Mouse (Mus musculus): ENCODE results near the gene Ugt1a5. TPM values are rescaled to one million over a fixed set of nuclear protein-coding genes. Genes with fewer than 3 reads are reported as not detected.

Gene Ugt1a5
- total and polyA plus RNA-seq, 2 experiments, result 119 to 159 TPM

GRCm38 (mm10) chr1:88205294-88205922, 39.6 kb downstream of the Ugt1a5 start, which contains the start of gene Dnajb3:
Gene Dnajb3 (minus strand): TSS chr1:88205782.
- DNase-seq (ENCODE audit: extremely low read depth, low read depth, low spot score), result no peak
- peak within 1 kb of the TSS; percentile 54; the same call in 1 of the 2 replicates for H3K4me3 ChIP-seq (ENCODE audit: insufficient read depth, low read depth, low read length)
- peaks cover 12% of the 10 kb centered on the region for H3K4me1 ChIP-seq (ENCODE audit: control insufficient read depth, insufficient read depth, low read length)
- H3K36me3 ChIP-seq (ENCODE audit: control insufficient read depth, insufficient read depth, low read length), result peaks cover 27% of the 10 kb centered on the region
- peak within 1 kb of the TSS; percentile 35; the same call in 1 of the 2 replicates for H3K9ac ChIP-seq (ENCODE audit: low read depth, low read length)
- no peaks in the 10 kb centered on the region for H3K27me3 ChIP-seq (ENCODE audit: control insufficient read depth, insufficient read depth, low read length)
- TF ChIP-seq POLR2A (IDR thresholded peaks at IDR 0.05; ENCODE audit: extremely low read depth, insufficient read depth, low read length) (no peak), CTCF (IDR thresholded peaks at IDR 0.05; ENCODE audit: low read depth, low read length) (no peak)
- H3K79me2 ChIP-seq (ENCODE audit: control insufficient read depth, insufficient read depth, low read length), result peaks cover 16% of the 10 kb centered on the region
- 57% methylated on average over 62 of the region's 62 CpGs for WGBS
- H3K27ac ChIP-seq (replicated peaks; ENCODE audit: insufficient read depth, low read depth, low read length), result peak within 1 kb of the TSS; percentile 12; the same call in 1 of the 2 replicates

DNA sequence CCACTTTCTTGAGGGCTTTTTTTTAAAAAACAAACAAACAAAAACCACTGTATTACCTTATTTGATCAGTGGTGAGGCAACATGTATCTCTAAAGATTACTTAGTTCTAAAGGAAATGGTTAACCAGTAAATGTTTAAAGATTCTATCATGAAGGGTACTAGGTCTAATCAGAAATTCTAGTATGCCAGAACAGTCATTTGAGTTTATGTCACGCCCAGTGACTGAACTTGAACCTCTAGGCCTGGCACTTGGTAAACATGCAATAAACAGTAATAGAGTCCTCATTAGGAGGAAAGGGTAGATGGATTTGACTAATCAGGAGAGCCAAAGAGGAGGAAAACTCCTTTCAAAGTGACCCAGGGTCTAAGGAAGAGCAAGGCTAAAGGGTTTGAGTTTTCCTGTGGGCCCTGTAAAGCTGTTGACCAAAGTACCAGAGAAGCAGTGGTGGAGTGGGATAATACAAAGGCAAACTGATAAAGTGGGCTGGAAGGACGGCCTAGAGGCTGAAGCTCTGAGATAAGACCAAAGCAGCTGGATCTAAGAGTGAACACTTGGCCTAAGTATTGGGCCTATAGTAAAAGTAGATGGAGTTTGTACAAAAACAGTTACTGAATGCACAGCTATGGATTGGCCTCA, 41.1 kb downstream of the Ugt1a5 start:
- Histone ChIP-seq H3K79me2 (ENCODE audit: control insufficient read depth, insufficient read depth, low read length) (peaks cover 13% of the 10 kb centered on the region), H3K4me3 (ENCODE audit: insufficient read depth, low read depth, low read length) (no peak overlapping the region), H3K9ac (ENCODE audit: low read depth, low read length) (no peak overlapping the region), H3K27ac (replicated peaks; ENCODE audit: insufficient read depth, low read depth, low read length) (peak overlapping the region; percentile 55), H3K27me3 (ENCODE audit: control insufficient read depth, insufficient read depth, low read length) (no peaks in the 10 kb centered on the region), H3K36me3 (ENCODE audit: control insufficient read depth, insufficient read depth, low read length) (peaks cover 22% of the 10 kb centered on the region), H3K4me1 (ENCODE audit: control insufficient read depth, insufficient read depth, low read length) (peaks cover 12% of the 10 kb centered on the region)
- WGBS, result 25% methylated on average over 2 of the region's 2 CpGs
- peak; percentile 84 for DNase-seq (ENCODE audit: extremely low read depth, low read depth, low spot score)
- TF ChIP-seq POLR2A (IDR thresholded peaks at IDR 0.05; ENCODE audit: extremely low read depth, insufficient read depth, low read length), result no peak
- no peak for TF ChIP-seq CTCF (IDR thresholded peaks at IDR 0.05; ENCODE audit: low read depth, low read length)

DNA sequence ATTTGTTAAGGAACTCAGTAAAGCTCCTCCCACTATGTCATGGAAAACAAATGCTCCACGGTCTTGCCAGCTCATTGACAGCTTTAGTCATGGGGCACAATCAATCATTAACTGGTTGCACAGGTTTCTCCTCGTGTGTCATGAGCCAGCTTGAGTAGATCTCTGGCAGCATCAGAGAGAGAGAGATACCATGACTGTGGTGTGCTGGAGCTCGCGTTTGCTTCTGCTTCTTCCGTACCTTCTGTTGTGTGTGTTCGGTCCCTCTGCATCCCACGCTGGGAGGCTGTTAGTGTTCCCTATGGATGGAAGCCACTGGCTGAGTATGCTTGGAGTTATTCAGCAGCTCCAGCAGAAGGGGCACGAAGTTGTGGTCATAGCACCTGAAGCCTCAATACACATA, 46.0 kb downstream of the Ugt1a5 start, which contains the start of gene Ugt1a1:
Ugt1a1 (plus strand) TSS at position 148 of the 400 bp plus-strand sequence.
- H3K36me3 ChIP-seq (ENCODE audit: control insufficient read depth, insufficient read depth, low read length), result peaks cover 18% of the 10 kb centered on the region
- WGBS, result 48% methylated on average over 8 of the region's 8 CpGs
- peaks cover 9% of the 10 kb centered on the region for H3K4me1 ChIP-seq (ENCODE audit: control insufficient read depth, insufficient read depth, low read length)
- peaks cover 16% of the 10 kb centered on the region for H3K79me2 ChIP-seq (ENCODE audit: control insufficient read depth, insufficient read depth, low read length)
- DNase-seq (ENCODE audit: extremely low read depth, low read depth, low spot score), result peak; percentile 100
- no peak for TF ChIP-seq CTCF (IDR thresholded peaks at IDR 0.05; ENCODE audit: low read depth, low read length)
- TF ChIP-seq POLR2A (IDR thresholded peaks at IDR 0.05; ENCODE audit: extremely low read depth, insufficient read depth, low read length), result no peak
- H3K27ac ChIP-seq (replicated peaks; ENCODE audit: insufficient read depth, low read depth, low read length), result peak within 1 kb of the TSS; percentile 69
- H3K9ac ChIP-seq (ENCODE audit: low read depth, low read length), result peak within 1 kb of the TSS; percentile 56
- no peaks in the 10 kb centered on the region for H3K27me3 ChIP-seq (ENCODE audit: control insufficient read depth, insufficient read depth, low read length)
- H3K4me3 ChIP-seq (ENCODE audit: insufficient read depth, low read depth, low read length), result peak within 1 kb of the TSS; percentile 17

DNA sequence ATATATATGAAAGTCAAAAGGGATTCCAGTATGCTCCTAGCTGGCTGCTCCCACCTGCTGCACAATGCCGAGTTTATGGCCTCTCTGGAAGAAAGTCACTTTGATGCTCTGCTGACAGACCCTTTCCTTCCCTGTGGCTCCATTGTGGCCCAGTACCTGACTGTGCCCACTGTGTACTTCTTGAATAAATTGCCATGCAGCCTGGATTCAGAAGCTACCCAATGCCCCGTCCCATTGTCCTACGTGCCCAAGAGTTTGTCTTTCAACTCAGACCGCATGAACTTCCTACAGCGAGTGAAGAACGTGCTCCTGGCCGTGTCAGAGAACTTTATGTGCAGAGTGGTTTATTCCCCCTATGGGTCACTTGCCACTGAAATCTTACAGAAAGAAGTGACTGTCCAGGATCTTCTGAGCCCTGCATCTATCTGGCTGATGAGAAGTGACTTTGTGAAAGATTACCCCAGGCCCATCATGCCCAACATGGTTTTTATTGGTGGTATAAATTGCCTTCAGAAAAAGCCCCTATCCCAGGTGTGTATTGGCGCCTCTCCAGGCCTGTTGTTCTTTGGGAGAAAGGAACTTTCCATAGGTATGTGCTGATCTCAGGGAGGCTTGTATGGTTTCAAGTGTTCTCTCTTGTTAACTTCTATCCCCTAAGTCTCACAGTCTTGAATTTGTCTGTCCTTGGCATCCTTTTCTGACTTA, 46.7 kb downstream of the Ugt1a5 start:
- Histone ChIP-seq H3K27ac (replicated peaks; ENCODE audit: insufficient read depth, low read depth, low read length) (peak overlapping the region; percentile 69), H3K9ac (ENCODE audit: low read depth, low read length) (peak overlapping the region; percentile 56), H3K4me3 (ENCODE audit: insufficient read depth, low read depth, low read length) (peak overlapping the region; percentile 17), H3K36me3 (ENCODE audit: control insufficient read depth, insufficient read depth, low read length) (peaks cover 25% of the 10 kb centered on the region), H3K27me3 (ENCODE audit: control insufficient read depth, insufficient read depth, low read length) (no peaks in the 10 kb centered on the region), H3K4me1 (ENCODE audit: control insufficient read depth, insufficient read depth, low read length) (peaks cover 8% of the 10 kb centered on the region), H3K79me2 (ENCODE audit: control insufficient read depth, insufficient read depth, low read length) (peaks cover 16% of the 10 kb centered on the region)
- no peak for TF ChIP-seq CTCF (IDR thresholded peaks at IDR 0.05; ENCODE audit: low read depth, low read length)
- TF ChIP-seq POLR2A (IDR thresholded peaks at IDR 0.05; ENCODE audit: extremely low read depth, insufficient read depth, low read length), result no peak
- 42% methylated on average over 8 of the region's 8 CpGs for WGBS
- peak; percentile 86 for DNase-seq (ENCODE audit: extremely low read depth, low read depth, low spot score)

GRCm38 (mm10) chr1:88213061-88213460, 47.2 kb downstream of the Ugt1a5 start:
- Histone ChIP-seq H3K79me2 (ENCODE audit: control insufficient read depth, insufficient read depth, low read length) (peaks cover 14% of the 10 kb centered on the region), H3K36me3 (ENCODE audit: control insufficient read depth, insufficient read depth, low read length) (peaks cover 27% of the 10 kb centered on the region), H3K4me1 (ENCODE audit: control insufficient read depth, insufficient read depth, low read length) (peaks cover 8% of the 10 kb centered on the region), H3K4me3 (ENCODE audit: insufficient read depth, low read depth, low read length) (peak overlapping the region; percentile 17), H3K27ac (replicated peaks; ENCODE audit: insufficient read depth, low read depth, low read length) (peak overlapping the region; percentile 69), H3K9ac (ENCODE audit: low read depth, low read length) (peak overlapping the region; percentile 56), H3K27me3 (ENCODE audit: control insufficient read depth, insufficient read depth, low read length) (no peaks in the 10 kb centered on the region)
- DNase-seq (ENCODE audit: extremely low read depth, low read depth, low spot score), result peak; percentile 97
- TF ChIP-seq CTCF (IDR thresholded peaks at IDR 0.05; ENCODE audit: low read depth, low read length), result no peak
- TF ChIP-seq POLR2A (IDR thresholded peaks at IDR 0.05; ENCODE audit: extremely low read depth, insufficient read depth, low read length), result no peak
- WGBS, result 39% methylated on average over 1 of the region's 1 CpGs

All from liver, adult 2 months (tissue).